Mouse (Mus musculus): ENCODE measurements around the gene Coro7. TPM values are rescaled to one million over a fixed set of nuclear protein-coding genes. Genes with fewer than 3 reads are reported as not detected.
"Not testable (repeated sequence)": the region's sequence is repeated elsewhere in the genome, so short reads cannot be mapped to it uniquely, and the experiment has no call there.

Coro7 gene
- polyA plus RNA-seq, 1 experiment = 60.6 TPM

DNA sequence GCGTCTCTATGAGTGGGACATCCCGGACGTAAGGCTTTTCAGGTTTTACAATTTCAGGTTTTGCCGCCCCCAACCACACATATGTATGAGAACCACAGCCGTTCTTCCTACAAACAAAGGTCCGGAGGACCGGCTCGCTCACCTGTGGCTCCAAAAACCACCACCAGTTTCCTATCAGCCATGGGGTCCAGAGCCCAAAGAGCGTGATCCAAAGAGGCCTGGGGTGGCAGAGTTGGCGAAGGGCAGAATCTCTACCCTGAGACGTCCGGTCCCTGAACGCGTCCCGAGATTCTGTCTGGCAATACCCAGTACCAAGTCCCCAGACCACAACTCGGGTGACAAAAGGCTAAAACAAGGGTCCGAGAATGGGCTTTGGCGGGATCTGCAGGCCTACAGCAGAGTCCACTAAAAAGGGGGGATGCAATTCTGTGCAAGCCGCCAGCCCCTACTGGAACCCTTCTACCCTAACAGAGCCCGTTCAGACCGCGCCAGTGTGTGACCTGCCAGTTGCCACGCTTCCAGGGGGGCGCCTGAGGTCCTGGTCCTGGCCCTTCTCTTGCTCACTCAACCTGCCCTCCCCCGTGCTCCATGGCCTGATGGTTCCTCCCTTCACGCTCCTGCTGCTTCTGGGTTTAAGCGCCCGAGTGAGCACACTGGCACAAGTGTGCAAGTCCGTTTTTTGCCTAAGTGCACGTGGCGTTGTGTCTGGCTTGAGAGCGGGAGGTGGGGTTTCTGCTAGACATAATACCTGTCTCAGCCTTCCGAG is 39.4 kb upstream of the Coro7 start, which contains the start of gene Nmral1:
Nmral1 (minus strand) TSS at position 604 of the 766 bp plus-strand sequence.
- Histone ChIP-seq H3K4me3 (replicated peaks; ENCODE audit: extremely low read depth, low read depth, low read length) (peak within 1 kb of the TSS; percentile 68), H3K4me1 (ENCODE audit: control insufficient read depth, insufficient read depth, low read length) (no peaks in the 10 kb centered on the region; the same call in 1 of the 2 replicates)
- TF ChIP-seq CTCF (IDR thresholded peaks at IDR 0.05; ENCODE audit: insufficient read depth, low read length) = no peak
- peak; percentile 23; the same call in 1 of the 2 replicates for TF ChIP-seq POLR2A (IDR thresholded peaks at IDR 0.05; ENCODE audit: borderline replicate concordance, extremely low read depth, low read depth, low read length)
- WGBS = 15% methylated on average over 33 of the region's 33 CpGs
- DNase-seq = peak; percentile 61

DNA sequence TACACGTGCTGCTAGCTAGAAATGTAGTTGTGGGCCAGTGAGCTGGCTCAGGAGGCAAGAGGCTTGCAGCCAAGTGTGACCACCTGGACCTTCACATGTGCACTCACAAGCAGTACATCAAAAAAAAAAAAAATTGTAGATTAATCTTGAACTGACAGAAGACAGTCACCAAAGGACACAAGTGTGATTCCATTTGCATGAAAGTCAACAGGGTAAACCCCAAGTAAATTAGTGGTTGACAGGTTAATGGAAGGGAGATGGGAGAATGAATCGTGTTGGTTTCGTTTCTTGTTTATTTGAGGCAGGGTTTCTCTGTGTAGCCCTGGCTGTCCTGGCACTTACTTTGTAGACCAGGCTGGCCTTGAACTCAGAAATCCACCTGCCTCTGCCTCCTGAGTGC is 38.3 kb upstream of the Coro7 start:
- no peak for DNase-seq
- 62% methylated on average over 3 of the region's 3 CpGs for WGBS
- no peak overlapping the region for H3K4me3 ChIP-seq (replicated peaks; ENCODE audit: extremely low read depth, low read depth, low read length)
- H3K4me1 ChIP-seq (ENCODE audit: control insufficient read depth, insufficient read depth, low read length) = no peaks in the 10 kb centered on the region; the same call in 1 of the 2 replicates
- TF ChIP-seq POLR2A (IDR thresholded peaks at IDR 0.05; ENCODE audit: borderline replicate concordance, extremely low read depth, low read depth, low read length) = no peak
- TF ChIP-seq CTCF (IDR thresholded peaks at IDR 0.05; ENCODE audit: insufficient read depth, low read length) = no peak

DNA sequence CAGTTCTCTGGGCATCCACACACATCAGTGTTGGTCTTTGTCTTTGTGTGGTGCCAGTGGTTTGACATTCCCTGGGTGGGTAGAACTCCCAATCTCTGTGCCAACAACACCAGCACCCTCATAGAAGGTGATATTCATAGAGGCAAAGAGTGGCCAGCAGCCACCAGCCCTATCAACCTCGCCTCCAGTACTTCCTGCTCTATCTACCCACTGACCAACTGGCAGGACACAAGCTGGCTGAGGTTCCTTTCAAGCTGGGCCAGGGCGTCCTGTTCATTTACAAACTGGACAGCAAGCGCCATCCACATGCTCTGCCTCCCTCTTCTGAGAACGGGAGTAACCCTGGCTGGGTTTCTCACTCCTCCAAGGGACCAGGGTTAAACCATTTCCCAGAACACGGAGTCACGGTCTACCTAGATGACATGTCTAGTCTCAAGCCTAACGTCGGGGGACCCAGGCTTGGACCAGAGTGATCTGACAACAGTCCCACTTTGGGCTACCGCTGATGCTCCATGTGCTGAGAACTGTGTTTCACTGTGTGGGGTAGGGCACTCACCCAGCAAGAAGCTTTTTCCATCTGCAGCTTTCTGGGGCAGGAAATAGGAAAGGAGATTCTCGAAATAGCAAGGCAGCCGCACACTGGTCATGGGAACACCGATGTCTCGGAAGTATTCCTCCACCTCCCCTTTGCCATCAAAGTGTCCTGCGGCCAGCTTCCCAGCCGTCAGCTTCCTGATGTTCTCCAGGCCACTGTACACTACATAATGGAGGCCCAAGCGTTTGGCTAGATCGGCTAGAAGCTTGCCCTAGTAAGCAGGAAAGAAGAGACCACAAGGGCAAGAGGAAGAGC is 34.5 kb upstream of the Coro7 start:
- TF ChIP-seq POLR2A (IDR thresholded peaks at IDR 0.05; ENCODE audit: borderline replicate concordance, extremely low read depth, low read depth, low read length) (no peak), CTCF (IDR thresholded peaks at IDR 0.05; ENCODE audit: insufficient read depth, low read length) (no peak)
- Histone ChIP-seq H3K4me3 (replicated peaks; ENCODE audit: extremely low read depth, low read depth, low read length) (no peak overlapping the region), H3K4me1 (ENCODE audit: control insufficient read depth, insufficient read depth, low read length) (no peaks in the 10 kb centered on the region)
- WGBS = 84% methylated on average over 17 of the region's 17 CpGs
- DNase-seq = no peak

GRCm38 (mm10) chr16:4711173-4711572 is 31.6 kb upstream of the Coro7 start:
- H3K4me1 ChIP-seq (ENCODE audit: control insufficient read depth, insufficient read depth, low read length) = no peaks in the 10 kb centered on the region; the same call in 1 of the 2 replicates
- H3K4me3 ChIP-seq (replicated peaks; ENCODE audit: extremely low read depth, low read depth, low read length) = no peak overlapping the region
- TF ChIP-seq CTCF (IDR thresholded peaks at IDR 0.05; ENCODE audit: insufficient read depth, low read length) (no peak), POLR2A (IDR thresholded peaks at IDR 0.05; ENCODE audit: borderline replicate concordance, extremely low read depth, low read depth, low read length) (no peak)
- DNase-seq = no peak
- 97% methylated on average over 4 of the region's 4 CpGs for WGBS

- no peaks in the 10 kb centered on the region; the same call in 1 of the 2 replicates for H3K4me1 ChIP-seq (ENCODE audit: control insufficient read depth, insufficient read depth, low read length)
- no peak overlapping the region for H3K4me3 ChIP-seq (replicated peaks; ENCODE audit: extremely low read depth, low read depth, low read length)
- WGBS = 47% methylated on average over 4 of the region's 4 CpGs
- DNase-seq = peak; percentile 49
- TF ChIP-seq POLR2A (IDR thresholded peaks at IDR 0.05; ENCODE audit: borderline replicate concordance, extremely low read depth, low read depth, low read length) = no peak
- no peak for TF ChIP-seq CTCF (IDR thresholded peaks at IDR 0.05; ENCODE audit: insufficient read depth, low read length)
These were observed 26.0 kb upstream of the Coro7 start for GRCm38 (mm10) chr16:4705541-4705940.

DNA sequence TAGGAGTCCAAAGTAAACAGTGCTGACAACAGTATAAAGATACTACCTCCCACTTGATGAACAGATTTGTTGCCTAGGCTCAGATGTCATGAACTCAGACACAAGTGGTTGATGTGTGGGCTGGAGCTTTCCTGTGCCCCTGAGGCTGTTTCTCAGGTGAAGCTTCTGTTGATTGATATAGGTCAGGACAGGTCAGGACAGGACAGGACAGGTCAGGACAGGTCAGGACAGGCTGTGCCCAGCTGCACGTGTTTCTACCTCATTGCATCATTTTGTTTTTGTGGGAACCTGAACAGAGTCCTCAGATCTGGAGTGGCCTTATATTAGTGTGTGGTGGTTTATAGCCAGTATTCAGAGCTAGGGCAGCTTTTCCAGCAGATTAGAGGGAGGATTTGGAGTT is 23.1 kb upstream of the Coro7 start:
- WGBS = 60% methylated on average over 1 of the region's 1 CpGs
- no peak for DNase-seq

GRCm38 (mm10) chr16:4701211-4701610 is 21.6 kb upstream of the Coro7 start:
- H3K4me1 ChIP-seq (ENCODE audit: control insufficient read depth, insufficient read depth, low read length) = no peaks in the 10 kb centered on the region; the same call in 1 of the 2 replicates

More for the DNA sequence above, 23.1 kb upstream of the Coro7 start:
- no peaks in the 10 kb centered on the region; the same call in 1 of the 2 replicates for H3K4me1 ChIP-seq (ENCODE audit: control insufficient read depth, insufficient read depth, low read length)
- no peak overlapping the region for H3K4me3 ChIP-seq (replicated peaks; ENCODE audit: extremely low read depth, low read depth, low read length)
- TF ChIP-seq POLR2A (IDR thresholded peaks at IDR 0.05; ENCODE audit: borderline replicate concordance, extremely low read depth, low read depth, low read length) (no peak), CTCF (IDR thresholded peaks at IDR 0.05; ENCODE audit: insufficient read depth, low read length) (no peak)

GRCm38 (mm10) chr16:4689371-4689770 is 9.8 kb upstream of the Coro7 start:
- WGBS = 98% methylated on average over 4 of the region's 4 CpGs
- H3K4me3 ChIP-seq (replicated peaks; ENCODE audit: extremely low read depth, low read depth, low read length); DNase-seq; H3K4me1 ChIP-seq (ENCODE audit: control insufficient read depth, insufficient read depth, low read length): not testable (repeated sequence)

More at GRCm38 (mm10) chr16:4701211-4701610, 21.6 kb upstream of the Coro7 start:
- no peak for TF ChIP-seq CTCF (IDR thresholded peaks at IDR 0.05; ENCODE audit: insufficient read depth, low read length)
- TF ChIP-seq POLR2A (IDR thresholded peaks at IDR 0.05; ENCODE audit: borderline replicate concordance, extremely low read depth, low read depth, low read length) = no peak
- no peak for DNase-seq
- 90% methylated on average over 3 of the region's 3 CpGs for WGBS
- H3K4me3 ChIP-seq (replicated peaks; ENCODE audit: extremely low read depth, low read depth, low read length) = no peak overlapping the region

DNA sequence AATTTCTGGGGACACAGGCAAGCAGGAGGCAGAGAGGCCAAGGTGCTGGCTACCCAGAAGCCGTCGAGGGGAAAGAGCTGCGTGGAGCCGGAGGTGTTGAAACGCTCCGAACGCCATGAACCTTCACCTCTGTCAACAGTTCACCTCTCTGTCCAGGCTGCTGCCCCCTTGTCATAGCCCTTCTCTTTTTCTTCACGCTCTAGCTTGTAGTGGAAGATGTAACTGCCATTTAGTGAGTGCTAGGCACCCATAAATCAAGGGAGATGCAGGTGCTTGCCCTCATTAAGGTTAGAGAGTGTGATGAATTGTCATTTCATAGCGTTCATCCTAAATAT is 4.8 kb upstream of the Coro7 start:
- no peak for TF ChIP-seq POLR2A (IDR thresholded peaks at IDR 0.05; ENCODE audit: borderline replicate concordance, extremely low read depth, low read depth, low read length)
- no peak for TF ChIP-seq CTCF (IDR thresholded peaks at IDR 0.05; ENCODE audit: insufficient read depth, low read length)
- Histone ChIP-seq H3K4me3 (replicated peaks; ENCODE audit: extremely low read depth, low read depth, low read length) (peak overlapping the region; percentile 68), H3K4me1 (ENCODE audit: control insufficient read depth, insufficient read depth, low read length) (peaks cover 4% of the 10 kb centered on the region)
- DNase-seq = no peak
- WGBS = 3% methylated on average over 9 of the region's 9 CpGs
